Mouse (Mus musculus) CD4-positive, CD25-positive, alpha-beta regulatory T cell, adult 2 months (primary cell): Measurements from ENCODE around the gene Slamf7.

Experiments
- DNase-seq: peaks from one replicate; pipeline ENCODE4 v3.0.0-alpha.2; 2012; ENCODE audit warnings: low read depth, low spot score

Gene Slamf7

DNA sequence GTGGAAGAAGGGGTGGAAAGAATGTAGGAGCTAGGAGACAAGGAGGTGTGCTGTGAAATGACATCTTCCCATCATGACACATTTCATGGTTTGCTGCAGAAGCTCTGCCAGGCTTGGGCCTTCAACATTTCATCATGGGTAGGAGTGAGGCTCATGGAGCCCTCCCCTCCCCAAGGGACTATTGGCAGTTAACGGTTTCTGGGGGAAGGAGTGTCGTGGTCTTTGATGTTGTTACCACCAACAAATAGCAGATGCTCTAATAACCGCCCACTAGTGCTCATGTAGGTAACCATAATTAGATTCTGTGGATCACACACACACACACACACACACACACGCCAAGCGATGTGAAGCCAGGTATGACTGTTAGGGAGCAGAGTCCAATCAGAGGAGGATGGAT is at the start of gene Slamf7:
TSS of gene Slamf7 (minus strand) at position 302 of the 400 bp plus-strand sequence.
- DNase-seq: no peak

DNA sequence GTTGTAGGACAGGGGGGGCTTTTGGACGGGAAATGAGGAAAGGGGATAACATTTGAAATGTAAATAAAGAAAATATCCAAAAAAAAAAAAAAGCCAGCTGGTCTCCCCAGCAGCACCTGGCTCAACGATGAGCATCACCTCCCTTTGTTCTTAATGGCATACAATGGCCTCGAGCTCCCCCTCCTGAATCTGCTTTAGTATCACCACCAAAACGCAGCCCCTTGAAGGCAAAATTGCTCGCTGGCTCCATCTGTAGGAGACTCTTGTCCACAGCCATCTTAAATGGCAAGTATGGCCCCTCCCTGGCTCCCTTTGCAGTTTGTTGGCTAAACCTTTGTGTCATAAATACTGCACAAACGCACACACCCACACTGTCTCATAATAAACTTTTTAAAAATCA is 46.1 kb upstream of the Slamf7 start:
- DNase-seq: peak; percentile 93

DNA sequence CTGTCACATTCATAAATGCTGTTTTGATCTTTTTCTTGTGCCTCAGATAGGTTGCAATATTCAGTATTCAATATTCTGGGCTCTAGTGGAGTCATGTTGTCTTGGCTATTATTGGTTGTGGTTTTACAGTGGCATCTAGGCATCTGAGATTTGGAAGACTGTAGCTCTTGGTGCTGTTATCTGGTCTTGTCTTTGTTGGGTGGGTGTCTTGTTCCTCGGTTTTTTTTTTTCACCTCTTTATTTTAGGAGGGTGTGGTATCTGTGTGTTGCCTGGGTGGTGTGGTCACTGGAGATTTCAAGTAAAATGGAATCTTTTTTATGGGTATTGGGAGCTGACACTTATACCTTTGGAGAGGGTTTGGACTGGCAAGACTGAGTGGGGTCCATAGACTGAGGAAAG is 41.1 kb upstream of the Slamf7 start:
- no peak for DNase-seq

DNA sequence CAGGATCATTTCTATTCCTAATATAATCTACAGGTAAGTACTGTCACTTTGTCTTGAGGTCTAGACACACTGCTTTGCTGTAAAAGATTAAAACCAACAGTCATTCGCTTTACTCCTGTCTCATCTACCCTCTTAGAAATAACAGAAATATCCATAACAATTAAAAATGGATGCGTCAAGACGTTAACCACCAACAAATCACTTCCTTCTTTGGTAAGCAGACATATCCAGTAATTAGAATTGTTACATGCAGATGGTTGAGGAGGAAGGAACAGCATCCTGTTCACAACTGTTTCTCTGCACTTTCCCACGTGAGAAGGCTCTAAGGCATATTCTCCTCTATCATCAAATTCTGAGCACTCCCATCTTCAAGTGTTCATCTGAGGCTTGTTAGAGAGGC is 34.5 kb upstream of the Slamf7 start:
- peak; percentile 43 for DNase-seq

DNA sequence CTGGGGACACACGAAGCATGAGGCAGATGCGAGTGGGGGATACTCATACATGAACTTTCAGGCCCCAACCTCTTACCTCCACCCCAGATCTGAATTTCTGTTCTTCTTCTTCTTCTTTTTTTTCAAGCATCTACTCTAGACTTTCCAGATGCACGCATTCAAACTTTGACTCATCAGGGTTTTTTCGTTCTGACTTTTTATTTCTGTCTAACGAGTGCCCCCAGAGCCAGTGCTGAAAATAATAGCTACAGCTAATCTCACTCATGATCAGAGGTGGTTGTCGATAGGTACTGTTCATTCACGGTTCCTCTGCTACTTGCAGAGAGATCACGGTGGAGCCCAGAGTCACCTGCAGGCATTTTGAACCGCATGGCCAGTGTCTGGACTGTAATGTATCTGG is 32.1 kb upstream of the Slamf7 start:
- DNase-seq: peak; percentile 67

DNA sequence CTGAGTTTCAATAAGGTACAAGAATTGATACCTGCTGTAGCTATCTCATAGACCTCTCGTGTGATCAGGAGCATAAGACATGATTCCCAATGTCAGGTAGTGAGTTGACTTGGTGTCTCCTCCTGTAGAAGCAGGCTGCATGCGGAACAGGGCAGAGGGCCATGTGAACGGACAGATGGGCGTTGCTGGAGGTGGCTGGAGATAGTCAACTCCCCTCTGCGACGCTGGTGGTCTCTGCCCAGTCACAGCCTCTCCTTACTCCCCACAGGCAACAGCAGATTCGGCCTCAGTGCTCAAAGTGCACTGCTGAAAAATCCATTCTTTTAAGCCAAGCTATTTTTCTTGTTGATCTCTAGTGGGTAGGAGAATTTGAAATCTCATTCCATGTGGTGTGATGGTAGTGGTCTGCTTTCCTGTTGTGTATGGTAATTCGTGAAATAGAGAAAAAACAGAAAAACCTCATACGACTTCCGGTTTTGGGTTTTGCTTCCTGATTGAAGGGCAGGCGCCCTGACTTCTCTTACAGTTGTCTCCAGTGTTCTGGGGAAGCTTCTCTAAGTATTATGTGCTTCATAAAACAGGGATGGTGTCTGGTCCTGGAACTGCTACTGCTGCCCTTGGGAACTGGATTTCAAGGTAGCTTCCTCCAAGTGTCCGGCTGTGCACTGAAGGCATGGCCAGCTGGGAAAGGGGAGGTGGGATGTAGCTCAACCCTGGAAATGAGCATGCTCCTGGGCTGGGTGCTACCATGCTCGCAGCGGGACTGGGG is 28.9 kb upstream of the Slamf7 start, which contains the start of gene Cd48:
TSS of gene Cd48 (plus strand) at position 479 of the 769 bp plus-strand sequence.
- DNase-seq: peak; percentile 62

DNA sequence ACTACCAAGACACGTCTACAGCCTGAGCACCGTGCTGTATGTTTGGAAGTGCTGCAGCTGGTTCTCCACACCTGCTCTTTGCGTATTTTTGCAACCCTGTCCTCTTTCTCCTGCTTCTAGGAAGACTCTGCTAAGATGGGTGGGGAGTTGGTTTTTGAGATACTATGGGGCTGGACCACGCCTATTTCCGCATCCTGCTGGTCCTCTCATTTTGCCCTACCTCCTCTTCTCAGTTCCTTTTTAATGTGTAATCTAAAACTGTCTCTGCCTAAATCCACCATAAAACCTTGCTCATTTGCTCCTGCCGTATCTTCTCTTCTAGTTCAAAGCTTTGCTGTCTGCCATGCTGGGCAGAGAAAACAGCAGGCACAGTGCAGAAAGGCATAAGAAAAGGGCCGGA is 28.2 kb upstream of the Slamf7 start:
- DNase-seq: peak; percentile 69

DNA sequence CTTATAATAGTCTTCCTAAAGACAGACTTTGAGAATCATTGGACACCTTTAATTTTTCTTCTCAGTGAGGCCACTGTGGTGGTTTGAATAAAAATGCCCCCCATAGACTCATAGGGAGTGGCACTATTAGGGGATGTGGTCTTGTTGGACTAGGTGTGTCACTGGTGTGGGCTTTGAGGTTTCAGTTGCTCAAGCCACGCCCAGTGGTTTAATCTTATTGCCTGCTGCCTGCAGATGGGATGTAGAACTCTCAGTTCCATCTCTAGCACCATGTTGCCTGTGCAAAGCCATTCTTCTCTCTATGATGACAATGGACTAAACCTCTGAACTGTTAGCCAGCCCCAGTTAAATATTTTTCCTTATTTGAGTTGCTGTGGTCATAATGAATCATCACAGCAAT is 24.9 kb upstream of the Slamf7 start:
- DNase-seq: peak; percentile 25

DNA sequence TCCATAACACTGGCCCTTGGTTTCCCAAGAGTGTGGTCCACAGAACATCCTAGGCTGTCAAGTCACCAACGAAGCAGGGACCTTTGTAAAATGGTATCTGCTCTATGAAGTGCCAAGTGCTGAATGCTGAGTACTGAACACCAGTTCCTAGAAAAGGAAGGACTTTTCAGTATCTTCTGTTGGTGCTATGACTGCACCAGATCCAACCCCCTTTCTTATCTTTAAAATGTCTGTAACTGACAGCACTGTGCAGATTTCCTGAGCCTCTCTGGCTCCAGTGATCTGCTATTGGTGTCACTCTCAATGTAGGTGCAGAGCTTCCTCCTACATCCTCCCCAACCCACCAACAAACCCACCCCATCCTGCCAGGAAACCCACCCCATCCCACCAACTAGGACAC is 21.6 kb upstream of the Slamf7 start:
- peak; percentile 44 for DNase-seq

DNA sequence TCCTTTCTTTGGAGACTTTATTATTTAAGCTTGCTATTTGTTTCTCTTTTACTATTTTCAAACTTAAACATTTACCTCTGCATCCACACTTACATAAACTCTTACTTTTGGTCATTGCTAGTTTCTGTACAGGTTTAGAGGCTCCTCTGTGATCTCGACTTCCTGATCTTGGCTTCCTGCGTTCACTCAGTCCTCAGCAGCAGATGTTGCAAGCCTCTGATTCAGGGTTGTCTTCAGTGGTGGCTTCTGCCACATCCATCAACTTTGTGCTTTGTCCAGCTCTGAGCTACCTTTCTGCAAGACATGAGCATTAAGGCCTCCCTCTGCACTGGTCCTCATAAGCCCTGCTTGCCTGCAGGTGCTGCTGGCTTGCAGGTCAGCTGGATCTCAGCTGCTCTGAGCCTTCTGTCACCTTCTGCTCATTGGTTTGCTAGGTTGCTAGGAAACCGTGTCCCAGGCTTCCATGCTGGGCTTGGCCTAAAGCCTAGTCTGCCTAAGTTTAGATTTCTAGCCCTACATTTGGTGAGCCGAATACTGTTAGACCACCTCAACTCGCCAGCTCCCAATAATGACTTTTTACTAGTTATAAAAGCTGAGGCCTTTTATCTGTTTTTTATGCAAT is 20.1 kb upstream of the Slamf7 start:
- peak; percentile 52 for DNase-seq

DNA sequence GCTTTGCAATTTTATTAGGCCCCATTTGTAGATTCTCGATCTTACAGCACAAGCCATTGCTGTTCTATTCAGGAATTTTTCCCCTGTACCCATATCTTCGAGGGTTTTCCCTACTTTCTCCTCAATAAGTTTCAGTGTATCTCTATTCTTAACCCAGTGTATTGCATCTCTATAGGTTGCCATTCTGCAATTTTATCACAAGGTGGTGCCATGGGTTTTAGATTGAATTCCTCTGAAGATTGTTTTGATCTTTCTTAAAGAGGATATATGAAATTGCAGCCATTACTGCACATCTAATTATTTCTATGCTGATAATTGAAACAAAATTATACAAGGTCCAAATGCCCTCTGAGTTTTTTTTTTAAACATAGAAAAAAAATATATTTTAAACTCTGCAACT is 19.6 kb upstream of the Slamf7 start:
- peak; percentile 63 for DNase-seq

DNA sequence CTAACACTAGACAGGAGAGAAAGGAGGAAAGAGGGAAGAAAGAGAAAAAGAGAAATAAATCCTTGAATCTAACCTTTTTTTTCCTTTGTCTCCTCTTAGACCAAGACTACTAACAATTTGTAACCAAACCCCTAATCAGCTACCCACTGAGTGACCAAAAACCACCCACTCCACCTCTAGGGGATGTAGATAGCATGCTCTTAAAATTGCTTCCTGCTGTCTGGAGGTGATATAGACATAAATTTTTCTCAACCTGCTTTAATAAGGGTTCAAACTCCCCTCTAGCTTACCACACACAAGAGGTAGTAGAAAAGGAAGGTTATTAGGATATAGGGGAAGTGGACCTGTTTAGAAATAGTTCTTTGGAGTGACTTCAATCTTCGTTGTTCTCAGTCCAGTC is 14.3 kb upstream of the Slamf7 start:
- no peak for DNase-seq

DNA sequence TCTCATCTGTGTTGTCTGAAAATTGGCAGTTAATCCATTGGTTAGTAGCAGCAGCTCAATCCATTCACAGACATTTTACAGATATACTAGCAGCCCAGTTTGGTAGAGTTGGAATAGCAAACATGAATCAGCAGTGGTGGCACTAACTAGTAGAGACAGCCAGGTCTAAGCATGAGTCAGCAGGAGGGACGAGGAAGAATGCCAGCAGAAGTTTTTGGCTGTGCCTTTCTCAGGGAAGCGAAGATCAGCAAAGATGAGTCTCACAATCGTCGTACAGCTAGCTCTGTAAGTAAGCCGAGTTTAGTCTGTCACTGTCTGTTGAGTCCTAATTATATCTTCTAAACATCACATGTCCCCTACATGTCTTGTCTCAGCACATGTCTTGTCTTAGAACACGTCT is 13.5 kb upstream of the Slamf7 start:
- no peak for DNase-seq

DNA sequence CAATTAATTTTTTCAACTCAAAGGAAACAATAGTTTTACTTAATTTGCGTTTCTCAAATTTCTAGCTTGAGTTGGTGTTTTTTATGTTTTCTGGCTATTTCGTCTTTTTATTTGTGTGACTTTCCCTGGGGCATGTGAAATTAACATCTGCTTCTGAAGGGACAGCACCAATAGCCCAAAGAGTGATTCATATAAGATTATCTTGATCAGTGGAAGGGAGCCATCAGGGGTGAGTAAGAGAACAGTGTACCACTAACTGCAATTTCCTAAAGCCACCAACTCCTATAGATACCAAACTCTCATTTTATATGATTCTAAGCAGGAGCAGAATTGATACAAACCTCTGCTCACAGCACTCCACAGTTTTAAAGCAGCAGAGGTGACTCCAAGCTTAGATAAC is 10.9 kb upstream of the Slamf7 start:
- DNase-seq: no peak

DNA sequence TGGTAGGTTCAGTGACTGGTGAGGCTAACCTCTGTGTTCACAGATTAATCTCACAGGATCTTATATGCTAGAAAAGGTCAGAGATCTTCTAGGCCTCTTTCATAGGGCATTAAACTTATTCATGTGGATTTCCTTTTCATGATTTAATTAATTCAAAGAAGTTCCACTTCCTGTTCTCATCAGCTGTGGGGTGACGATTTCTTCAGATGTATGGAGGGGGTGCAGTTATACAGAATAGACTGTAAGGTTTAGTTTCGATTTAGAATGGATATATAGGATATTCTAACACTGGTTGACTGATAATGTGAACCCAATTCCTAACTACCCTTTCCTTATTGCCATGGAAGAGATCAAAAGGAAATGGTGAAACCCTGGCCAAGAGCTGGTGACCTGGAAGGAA is 8.6 kb upstream of the Slamf7 start:
- DNase-seq: peak; percentile 59

DNA sequence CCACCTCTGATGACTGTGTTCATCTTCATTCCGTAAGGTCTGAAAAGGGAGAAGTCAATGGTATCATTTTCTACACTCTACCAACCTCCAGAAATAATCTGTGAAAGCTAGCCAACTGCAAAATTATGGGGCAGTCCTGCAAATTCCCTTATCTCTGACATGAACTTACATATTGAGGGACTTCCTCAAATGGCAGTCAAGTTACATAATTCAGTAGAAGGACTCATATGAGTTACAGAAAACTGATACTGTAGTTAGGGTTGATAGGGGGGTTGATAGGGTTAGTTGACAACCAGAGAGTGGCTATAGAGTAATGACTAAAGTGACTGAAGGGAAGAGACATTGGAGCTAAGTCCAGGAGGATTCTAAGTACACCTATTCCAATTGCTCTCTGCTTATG is 7.6 kb upstream of the Slamf7 start:
- DNase-seq: no peak

DNA sequence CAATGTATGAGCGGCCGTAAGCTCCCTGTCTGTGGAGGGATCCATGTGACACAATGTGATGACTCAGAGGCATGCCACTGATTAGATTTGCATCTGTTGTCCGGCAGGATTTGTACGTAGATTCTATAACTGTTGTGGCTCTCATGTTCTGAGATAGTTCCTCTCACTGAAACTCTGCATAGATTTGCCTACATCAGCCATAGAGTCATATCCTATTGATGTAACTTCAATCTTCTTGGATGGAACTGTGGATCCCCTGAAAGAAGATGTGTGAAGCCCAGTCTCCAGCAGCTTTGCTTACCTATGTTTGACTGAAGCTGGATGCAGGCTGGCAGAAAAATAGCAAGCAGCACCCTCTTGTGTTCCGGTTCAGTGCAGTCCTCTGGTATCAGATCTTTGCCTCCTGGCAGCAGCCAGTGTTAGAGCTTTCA is 5.7 kb upstream of the Slamf7 start:
- peak; percentile 39 for DNase-seq

DNA sequence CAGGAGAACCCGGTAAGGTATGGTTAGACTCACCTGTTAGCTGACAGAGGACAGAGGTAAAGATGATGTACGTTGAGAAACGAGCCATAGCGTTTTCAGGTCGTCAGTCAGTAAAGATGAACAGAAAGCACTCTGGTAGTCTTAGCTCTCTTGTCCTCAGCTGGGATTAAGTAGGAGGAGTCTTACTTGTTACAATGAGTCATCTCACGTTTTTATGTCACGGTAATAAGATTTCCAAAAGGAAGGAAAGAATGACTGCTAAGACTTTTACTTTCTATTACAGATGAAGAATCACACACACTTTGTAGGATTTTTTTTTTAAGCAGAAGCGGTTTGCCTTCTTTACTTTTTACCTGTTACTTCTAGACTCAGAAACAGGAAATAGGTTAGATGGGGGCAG is 4.0 kb downstream of the Slamf7 start:
- peak; percentile 57 for DNase-seq

DNA sequence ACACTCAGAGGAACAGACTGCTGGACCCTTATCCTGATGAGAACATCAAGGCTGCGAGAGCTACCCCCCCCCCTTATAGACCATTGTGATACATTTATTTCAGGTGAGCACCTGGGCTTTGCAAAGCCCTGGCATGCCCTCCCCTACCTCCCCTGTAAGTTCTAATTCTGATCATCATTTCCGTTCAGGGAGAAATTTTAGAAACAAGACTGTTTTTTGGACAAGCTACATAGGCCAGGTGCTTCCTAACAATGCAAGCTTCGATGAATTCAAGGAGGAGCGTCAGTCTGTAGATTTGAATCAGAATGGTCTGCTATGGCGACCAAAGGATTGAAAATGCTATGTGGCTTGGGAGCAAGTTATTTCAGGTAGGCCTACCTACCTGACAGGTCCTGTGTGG is 5.1 kb downstream of the Slamf7 start:
- DNase-seq: no peak

DNA sequence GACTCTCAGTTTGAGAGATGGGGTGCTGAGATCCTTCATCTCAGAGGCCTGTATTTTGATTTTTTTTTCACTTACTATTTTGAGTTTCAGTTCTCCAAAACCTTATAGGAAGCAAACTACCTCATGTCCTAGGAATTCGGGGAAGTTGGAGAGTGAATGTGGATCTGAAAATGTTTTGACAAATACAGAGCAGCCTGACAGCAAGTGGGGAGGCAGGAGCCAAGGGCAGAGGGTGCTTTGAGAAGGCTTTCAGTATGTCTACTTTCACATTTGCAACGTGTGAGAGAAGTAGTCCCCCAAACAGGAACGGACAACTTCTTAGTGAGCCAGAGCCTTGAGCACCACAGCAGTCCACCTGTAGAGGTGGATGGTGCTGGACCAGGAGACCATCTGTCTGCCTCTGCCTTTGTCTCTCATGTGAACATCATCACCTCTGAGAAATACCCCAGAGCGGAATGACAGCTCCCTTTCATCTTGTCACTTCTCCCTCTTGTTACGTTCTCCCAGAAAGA is 6.3 kb downstream of the Slamf7 start:
- no peak for DNase-seq

DNA sequence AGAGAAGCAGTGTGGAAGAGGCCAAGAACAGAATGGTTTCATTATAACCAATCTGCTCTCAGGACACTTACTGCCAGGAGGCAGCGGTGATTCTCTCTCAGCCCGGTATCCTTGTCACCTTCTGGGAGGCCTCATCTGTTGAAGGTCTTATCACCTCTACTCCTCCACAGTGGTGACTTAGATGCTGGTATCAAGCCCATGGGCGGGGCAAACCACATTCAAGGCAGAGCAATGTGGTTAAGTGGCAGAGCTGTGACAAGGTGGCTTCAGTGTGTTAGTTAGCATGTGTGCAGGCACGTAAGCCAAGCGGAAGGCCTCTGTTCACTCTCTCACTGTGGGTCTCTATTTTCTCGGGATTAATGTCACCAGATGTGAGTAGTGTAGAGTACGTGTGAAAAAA is 9.2 kb downstream of the Slamf7 start:
- peak; percentile 78 for DNase-seq

DNA sequence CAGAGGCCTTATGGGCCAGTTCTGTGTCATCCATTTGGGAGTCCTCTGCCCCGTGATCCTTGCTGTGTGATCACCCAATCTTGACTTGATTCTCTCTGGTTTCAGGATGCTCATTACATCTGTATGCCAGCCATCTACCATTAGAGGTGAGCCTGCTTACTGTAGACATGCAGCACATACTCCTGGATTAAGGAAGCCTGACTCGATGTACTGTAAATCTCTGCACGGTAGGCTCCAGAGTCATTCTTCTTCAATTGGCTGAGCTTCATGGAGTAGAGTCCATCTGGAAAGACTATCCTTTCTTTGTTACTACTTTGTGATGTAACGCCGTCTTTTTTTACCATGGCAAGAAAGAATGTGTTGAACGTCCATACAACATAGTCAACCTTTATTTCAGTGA is 12.0 kb downstream of the Slamf7 start:
- no peak for DNase-seq

DNA sequence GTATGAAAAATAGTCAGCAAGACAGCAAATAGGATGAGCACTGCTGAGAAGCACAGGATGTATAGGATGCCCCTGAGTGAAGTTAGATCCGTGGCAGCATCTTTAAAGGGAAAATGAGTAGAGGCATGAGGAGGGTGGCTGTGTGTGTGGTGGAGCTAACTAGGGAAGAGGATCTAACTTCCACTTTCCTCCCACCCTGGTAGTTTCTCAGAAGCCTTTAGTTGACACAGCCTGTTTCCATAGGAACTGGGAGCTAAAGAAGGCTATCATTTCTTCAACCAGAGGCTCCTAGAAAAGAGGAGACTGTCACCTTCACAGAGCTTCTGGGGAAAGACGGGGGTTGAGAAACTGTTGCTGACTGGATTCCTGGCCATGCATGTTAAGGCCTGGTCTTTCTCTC is 14.1 kb downstream of the Slamf7 start:
- no peak for DNase-seq
